Mouse (Mus musculus): ENCODE results near the gene Chuk.

- TF ChIP-seq POLR2AphosphoS5 (IDR thresholded peaks at IDR 0.05; ENCODE audit: insufficient replicate concordance, low read depth, low read length) (no peak), CTCF (IDR thresholded peaks at IDR 0.05; ENCODE audit: low read depth, low read length) (no peak)
Measured at GRCm38 (mm10) chr19:44146568-44146879, 39.2 kb upstream of the Chuk start.
